Mouse (Mus musculus): ENCODE measurements at regions not wholly inside any gene's neighbourhood (a gene's known extent, or its start where the extent isn't known, plus 50 kb on each side); places are given as distances from the start of the nearest gene placed in this dataset.
A peak's percentile ranks its signal among the peaks of the same experiment; 100 is the strongest.

GRCm38 (mm10) chr16:71197523-71197922 is 883.8 kb downstream of the Gbe1 start:
- DNase-seq (ENCODE audit: extremely low spot score, low spot score) = no peak

- no peak for DNase-seq (ENCODE audit: extremely low spot score, low spot score)
Observed at GRCm38 (mm10) chr16:71208806-71209205, 895.1 kb downstream of the Gbe1 start.

- DNase-seq (ENCODE audit: extremely low spot score, low spot score) = no peak
Observed at GRCm38 (mm10) chr16:71224469-71224868, 910.7 kb downstream of the Gbe1 start.

GRCm38 (mm10) chr16:71230104-71230653 is 916.4 kb downstream of the Gbe1 start:
- no peak for DNase-seq (ENCODE audit: extremely low spot score, low spot score)

- DNase-seq (ENCODE audit: extremely low spot score, low spot score) = no peak
Observed at GRCm38 (mm10) chr16:71243065-71243464, 929.3 kb downstream of the Gbe1 start.

- DNase-seq (ENCODE audit: extremely low spot score, low spot score) = no peak
Observed at GRCm38 (mm10) chr16:71243480-71243879, 929.7 kb downstream of the Gbe1 start.

GRCm38 (mm10) chr16:71247516-71248139 is 933.9 kb downstream of the Gbe1 start:
- peak; percentile 65 for DNase-seq (ENCODE audit: extremely low spot score, low spot score)

- no peak for DNase-seq (ENCODE audit: extremely low spot score, low spot score)
Observed at GRCm38 (mm10) chr16:71255740-71256139, 942.0 kb downstream of the Gbe1 start.

- DNase-seq (ENCODE audit: extremely low spot score, low spot score) = no peak
Observed at GRCm38 (mm10) chr16:71256175-71256574, 942.4 kb downstream of the Gbe1 start.

- DNase-seq (ENCODE audit: extremely low spot score, low spot score) = no peak
Observed at GRCm38 (mm10) chr16:71267191-71267590, 953.4 kb downstream of the Gbe1 start.

Measured in neural tube, embryonic 10.5 days (tissue).